Mouse (Mus musculus): ENCODE measurements around the gene Ewsr1. TPM values are rescaled to one million over a fixed set of nuclear protein-coding genes. Genes with fewer than 3 reads are reported as not detected.

The Ewsr1 gene
- total RNA-seq (2023): 700 TPM

GRCm38 (mm10) chr11:5098736-5099542, at the start of gene Ewsr1, which contains the start of gene Rhbdd3:
Gene Ewsr1, minus strand, starts transcription at chr11:5099266.
Gene Rhbdd3, plus strand, starts transcription at chr11:5098926.

GRCm38 (mm10) chr11:5065056-5065821, 33.8 kb downstream of the Ewsr1 start, which contains the start of gene Gas2l1:
Gene Gas2l1, minus strand, starts transcription at chr11:5065327.

GRCm38 (mm10) chr11:5057856-5058641, 41.0 kb downstream of the Ewsr1 start, which contains the start of gene Rasl10a:
Gene Rasl10a, plus strand, starts transcription at chr11:5058128.

Other genes starting within 250 kb of the Ewsr1 start
- 46.9 TPM for gene Nf2, start 249.7 kb downstream of the Ewsr1 start, total RNA-seq (2023)
- 22.2 TPM for gene Nipsnap1, start 225.3 kb downstream of the Ewsr1 start, total RNA-seq (2023)
- 39.6 TPM for gene Thoc5, start 203.9 kb downstream of the Ewsr1 start, total RNA-seq (2023)
- 2.7 TPM for gene Nefh, start 151.2 kb downstream of the Ewsr1 start, total RNA-seq (2023)
- 89.1 TPM for gene Ap1b1, start 112.4 kb downstream of the Ewsr1 start, total RNA-seq (2023)
- not detected for gene Rasl10a, start 41.1 kb downstream of the Ewsr1 start, total RNA-seq (2023)
- 0.97 TPM for gene Gas2l1, start 33.9 kb downstream of the Ewsr1 start, total RNA-seq (2023)
- gene Rhbdd3, start 340 bp downstream of the Ewsr1 start, total RNA-seq (2023): 5.1 TPM
- 4.6 TPM for gene Emid1, start 53.0 kb upstream of the Ewsr1 start, total RNA-seq (2023)
- gene Kremen1, start 162.3 kb upstream of the Ewsr1 start, total RNA-seq (2023): 51.6 TPM